Mouse (Mus musculus) forebrain, embryonic 11.5 days (tissue): ENCODE measurements around the gene Kxd1. TPM values are rescaled to one million over a fixed set of nuclear protein-coding genes. Genes with fewer than 3 reads are reported as not detected.

Source experiments
- ATAC-seq: fragments of 200-750 bp; cut with Nextera tagmentation; replicated peaks from 2 replicates; pipeline ENCODE4 v1.8.0; 2017; ENCODE audit warnings: moderate TSS enrichment; ENCODE audit not compliant: low FRiP score
- DNase-seq: peaks from one replicate; pipeline ENCODE4 v3.0.0-alpha.2; 2017; ENCODE audit warnings: low spot score
- H3K27ac ChIP-seq: fragments of 300-500 bp; sonication (generic); 2 replicates; pipeline ENCODE4 v1.5.1; 2014; ENCODE audit warnings: low read depth, low read length
- H3K27me3 ChIP-seq: fragments of 300-500 bp; sonication (generic); 2 replicates; pipeline ENCODE4 v1.6.1; 2014; ENCODE audit warnings: mild to moderate bottlenecking, low read length, mixed read lengths; ENCODE audit not compliant: control insufficient read depth, insufficient read depth
- H3K36me3 ChIP-seq: fragments of 300-500 bp; sonication (generic); 2 replicates; pipeline ENCODE4 v1.6.1; 2014; ENCODE audit warnings: mild to moderate bottlenecking, low read length, moderate library complexity, mixed read lengths; ENCODE audit not compliant: control insufficient read depth, insufficient read depth
- H3K4me1 ChIP-seq: fragments of 300-500 bp; sonication (generic); replicated peaks from 2 replicates; pipeline ENCODE4 v1.6.1; 2014; ENCODE audit warnings: low read length, mixed read lengths; ENCODE audit not compliant: control insufficient read depth, insufficient read depth
- H3K4me2 ChIP-seq: fragments of 300-500 bp; sonication (generic); 2 replicates; pipeline ENCODE4 v1.6.1; 2014; ENCODE audit warnings: low read depth, mild to moderate bottlenecking, low read length, moderate library complexity, mixed read lengths; ENCODE audit not compliant: severe bottlenecking
- H3K4me3 ChIP-seq: fragments of 300-500 bp; sonication (generic); 2 replicates; pipeline ENCODE4 v1.5.1; 2014; ENCODE audit warnings: low read depth, low read length
- H3K9ac ChIP-seq: fragments of 300-500 bp; sonication (generic); 2 replicates; pipeline ENCODE4 v1.6.1; 2014; ENCODE audit warnings: low read length
- H3K9me3 ChIP-seq: fragments of 300-500 bp; sonication (generic); 2 replicates; pipeline ENCODE4 v1.6.1; 2016; ENCODE audit warnings: low read length, mixed read lengths; ENCODE audit not compliant: control insufficient read depth
- WGBS: fragments of 180-500 bp; shearing (Covaris S2); extraction: QIAGEN DNeasy Blood & Tissue Kit; methylation state at CpG from one replicate; pipeline ENCODE4 v1.1.7; 2014; 5-methylcytosine and 5-hydroxymethylcytosine counted together
- polyA plus RNA-seq: library from polyadenylated mRNA; unstranded; fragments of >200 nt; fragmentation: Nextera tagmentation; extraction: Ambion mirVana; gene quantifications from 2 replicates; pipeline ENCODE4 v1.2.1, GENCODE M21; 2014

Gene Kxd1
- polyA plus RNA-seq, 1 experiment from 2014 or later, result 56.0 TPM

DNA sequence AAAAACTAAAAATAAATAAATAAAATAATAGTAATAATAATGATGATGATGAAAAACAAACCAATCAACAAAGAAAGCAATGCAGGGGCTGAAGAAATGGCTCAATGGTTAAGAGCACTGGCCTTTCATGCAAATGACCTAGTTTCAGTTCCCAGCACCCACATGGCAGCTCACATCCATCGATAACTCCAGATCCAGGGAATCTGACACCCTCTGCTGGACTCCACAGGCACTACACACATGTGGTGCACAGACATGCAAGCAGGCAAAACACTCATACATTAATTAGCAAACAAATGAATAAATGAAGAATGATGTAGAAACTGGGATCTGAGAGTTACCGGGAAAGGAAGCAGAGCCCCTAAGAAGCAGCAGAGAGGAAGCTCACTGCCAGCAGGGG lies 68.1 kb downstream of the Kxd1 start:
- H3K9me3 ChIP-seq, result no peaks in the 10 kb centered on the region
- no peaks in the 10 kb centered on the region for H3K36me3 ChIP-seq
- no peaks in the 10 kb centered on the region for H3K27me3 ChIP-seq
- H3K27ac ChIP-seq, result no peak overlapping the region
- DNase-seq (no peak), ATAC-seq (no peak)
- H3K4me3 ChIP-seq, result no peak overlapping the region
- H3K4me1 ChIP-seq, result no peaks in the 10 kb centered on the region
- no peak overlapping the region for H3K4me2 ChIP-seq
- H3K9ac ChIP-seq, result no peak overlapping the region
- 95% methylated on average over 2 of the region's 2 CpGs for WGBS

DNA sequence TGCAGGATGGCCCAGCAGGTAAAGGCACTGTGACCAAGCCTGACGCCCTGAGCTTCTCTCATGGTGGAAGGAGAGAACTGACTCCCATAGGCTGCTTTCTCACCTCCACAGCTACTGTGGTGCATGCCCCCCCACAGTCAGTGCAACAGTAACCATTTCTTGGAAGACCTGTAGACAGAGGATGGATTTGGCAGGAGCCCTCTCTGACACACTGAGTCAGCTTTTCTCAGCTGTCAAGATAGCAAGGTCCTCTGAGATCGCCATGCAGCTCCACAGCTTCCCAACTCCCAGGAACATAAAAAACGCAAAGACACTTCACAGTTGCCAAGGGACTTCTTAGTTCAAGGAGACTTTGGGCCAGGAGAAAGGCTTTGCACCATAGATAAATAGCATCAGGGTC lies 69.3 kb downstream of the Kxd1 start:
- Histone ChIP-seq H3K27ac (no peak overlapping the region), H3K4me3 (no peak overlapping the region), H3K9ac (no peak overlapping the region), H3K27me3 (no peaks in the 10 kb centered on the region), H3K4me1 (no peaks in the 10 kb centered on the region), H3K9me3 (no peaks in the 10 kb centered on the region), H3K36me3 (no peaks in the 10 kb centered on the region), H3K4me2 (no peak overlapping the region)
- DNase-seq (no peak), ATAC-seq (no peak)
- 82% methylated on average over 3 of the region's 3 CpGs for WGBS

Other genes starting within 250 kb of the Kxd1 start
- gene Homer3, start 245.1 kb downstream of the Kxd1 start, polyA plus RNA-seq, result 87.6 and 91.4 TPM in 2 replicates
- gene Ddx49, start 225.5 kb downstream of the Kxd1 start, polyA plus RNA-seq, result 54.4 and 61.5 TPM in 2 replicates
- gene Cope, start 225.4 kb downstream of the Kxd1 start, polyA plus RNA-seq, result 220 and 268 TPM in 2 replicates
- 10.6 and 11.0 TPM in 2 replicates for gene Cers1, start 212.2 kb downstream of the Kxd1 start, polyA plus RNA-seq
- 1.8 and 2.6 TPM in 2 replicates for gene Gdf1, start 198.1 kb downstream of the Kxd1 start, polyA plus RNA-seq
- gene Upf1, start 174.7 kb downstream of the Kxd1 start, polyA plus RNA-seq, result 25.6 and 25.8 TPM in 2 replicates
- gene Comp, start 154.4 kb downstream of the Kxd1 start, polyA plus RNA-seq, result 0.56 TPM in 1 of 2 replicates, not detected in the other
- 16.3 and 18.1 TPM in 2 replicates for gene Crtc1, start 88.4 kb downstream of the Kxd1 start, polyA plus RNA-seq
- 17.5 and 19.5 TPM in 2 replicates for gene Klhl26, start 51.0 kb downstream of the Kxd1 start, polyA plus RNA-seq
- 10.4 and 10.6 TPM in 2 replicates for gene Tmem59l, start 40.6 kb downstream of the Kxd1 start, polyA plus RNA-seq
- 4.9 and 10.9 TPM in 2 replicates for gene Crlf1, start 34.8 kb downstream of the Kxd1 start, polyA plus RNA-seq
- gene Rex1bd, start 21.2 kb downstream of the Kxd1 start, polyA plus RNA-seq, result 113 and 123 TPM in 2 replicates
- gene Uba52, start 17.2 kb downstream of the Kxd1 start, polyA plus RNA-seq, result 715 TPM in 2 replicates
- 268 and 290 TPM in 2 replicates for gene Fkbp8, start 232 bp downstream of the Kxd1 start, polyA plus RNA-seq
- gene Ell, start 11.5 kb upstream of the Kxd1 start, polyA plus RNA-seq, result 21.8 and 22.2 TPM in 2 replicates
- 98.1 and 109 TPM in 2 replicates for gene Isyna1, start 66.4 kb upstream of the Kxd1 start, polyA plus RNA-seq
- gene Ssbp4, start 80.9 kb upstream of the Kxd1 start, polyA plus RNA-seq, result 113 and 127 TPM in 2 replicates
- 1.2 and 1.4 TPM in 2 replicates for gene Lrrc25, start 88.2 kb upstream of the Kxd1 start, polyA plus RNA-seq
- not detected in 2 replicates for gene Gdf15, start 104.5 kb upstream of the Kxd1 start, polyA plus RNA-seq
- 70.9 and 73.8 TPM in 2 replicates for gene Pgpep1, start 132.4 kb upstream of the Kxd1 start, polyA plus RNA-seq
- gene Lsm4, start 145.3 kb upstream of the Kxd1 start, polyA plus RNA-seq, result 318 and 346 TPM in 2 replicates
- 128 and 157 TPM in 2 replicates for gene Jund, start 171.0 kb upstream of the Kxd1 start, polyA plus RNA-seq
- not detected in 2 replicates for gene Iqcn, start 175.5 kb upstream of the Kxd1 start, polyA plus RNA-seq
- not detected in 2 replicates for gene Gm3336, start 190.6 kb upstream of the Kxd1 start, polyA plus RNA-seq
- 0.13 and 0.37 TPM in 2 replicates for gene Pde4c, start 195.8 kb upstream of the Kxd1 start, polyA plus RNA-seq
- 42.7 and 49.7 TPM in 2 replicates for gene Rab3a, start 226.7 kb upstream of the Kxd1 start, polyA plus RNA-seq
- gene Mpv17l2, start 233.0 kb upstream of the Kxd1 start, polyA plus RNA-seq, result 31.0 and 34.1 TPM in 2 replicates
- gene Pik3r2, start 248.8 kb upstream of the Kxd1 start, polyA plus RNA-seq, result 58.9 and 61.6 TPM in 2 replicates